Mouse (Mus musculus) gastrocnemius, postnatal 36 days (tissue): ENCODE results near the gene Lamb2. TPM values are rescaled to one million over a fixed set of nuclear protein-coding genes. Genes with fewer than 3 reads are reported as not detected.

ENCODE experiments used
- DNase-seq, 2 experiments: peaks; one replicate each; pipeline ENCODE4 v3.0.0; 2022
- intact Hi-C: fragments of 180-260 bp; cut with DNase I; formaldehyde crosslinking; loops from one replicate; pipeline ENCODE4 v1.15.1; 2025
- total RNA-seq, 2 experiments: library from RNA; stranded (reverse); gene quantifications; 2 replicates each; pipeline ENCODE4 v1.2.3; 2021

Lamb2 gene
- total RNA-seq, 2 experiments from 2014 or later = 118 to 129 TPM

- no peak for DNase-seq
- intact Hi-C loops = no loop called here
Measured at GRCm38 (mm10) chr9:108525400-108525799, 45.9 kb downstream of the Lamb2 start.

- intact Hi-C loops = no loop called here
- no peak for DNase-seq
Measured at GRCm38 (mm10) chr9:108530954-108531353, 51.4 kb downstream of the Lamb2 start.

- intact Hi-C loops = no loop called here
- DNase-seq = no peak
Measured at GRCm38 (mm10) chr9:108531496-108531895, 52.0 kb downstream of the Lamb2 start.

Other genes with a start within 250 kb of the Lamb2 start
- 100 to 1,000 TPM; 170 to 174 TPM for gene Dag1, start 215.8 kb upstream of the Lamb2 start, total RNA-seq
- 10 to 100 TPM in 1 of 2 experiments, 1 to 10 TPM in 1; 9.4 to 11.4 TPM for gene Nicn1, start 189.3 kb upstream of the Lamb2 start, total RNA-seq
- 1 to 10 TPM in 1 of 2 experiments, under 1 TPM in 1; 0.94 to 1.3 TPM for gene Amt, start 182.9 kb upstream of the Lamb2 start, total RNA-seq
- 10 to 100 TPM; 97.0 to 97.5 TPM for gene Rhoa, start 173.6 kb upstream of the Lamb2 start, total RNA-seq
- gene Tcta, start 173.6 kb upstream of the Lamb2 start, total RNA-seq = 10 to 100 TPM; 24.9 to 25.1 TPM
- 10 to 100 TPM; 60.9 to 78.2 TPM for gene Gpx1, start 140.8 kb upstream of the Lamb2 start, total RNA-seq
- 10 to 100 TPM; 61.5 to 70.3 TPM for gene Usp4, start 131.9 kb upstream of the Lamb2 start, total RNA-seq
- under 1 TPM; 0.32 to 0.48 TPM for gene 1700102P08Rik, start 86.9 kb upstream of the Lamb2 start, total RNA-seq
- not detected for gene Ccdc36, start 51.3 kb upstream of the Lamb2 start, total RNA-seq
- gene BC048562, start 43.3 kb upstream of the Lamb2 start, total RNA-seq = not detected
- gene Ccdc71, start 19.2 kb upstream of the Lamb2 start, total RNA-seq = 10 to 100 TPM; 13.3 to 20.0 TPM
- 1 to 10 TPM; 1.7 to 3.1 TPM for gene Klhdc8b, start 18.2 kb upstream of the Lamb2 start, total RNA-seq
- gene Usp19, start 10.9 kb downstream of the Lamb2 start, total RNA-seq = 100 to 1,000 TPM; 105 to 120 TPM
- 10 to 100 TPM; 69.7 to 81.7 TPM for gene Qars, start 28.0 kb downstream of the Lamb2 start, total RNA-seq
- gene Qrich1, start 37.1 kb downstream of the Lamb2 start, total RNA-seq = 10 to 100 TPM; 49.3 to 51.9 TPM
- gene Impdh2, start 80.5 kb downstream of the Lamb2 start, total RNA-seq = 10 to 100 TPM; 47.6 to 58.0 TPM
- gene Ndufaf3, start 87.7 kb downstream of the Lamb2 start, total RNA-seq = 10 to 100 TPM; 29.2 to 29.6 TPM
- gene Dalrd3, start 90.2 kb downstream of the Lamb2 start, total RNA-seq = 10 to 100 TPM; 10.1 to 12.3 TPM
- 1 to 10 TPM; 4.6 to 5.6 TPM for gene Wdr6, start 99.0 kb downstream of the Lamb2 start, total RNA-seq
- gene P4htm, start 117.9 kb downstream of the Lamb2 start, total RNA-seq = 1 to 10 TPM; 3.1 to 3.5 TPM
- 10 to 100 TPM; 63.2 to 64.7 TPM for gene Arih2, start 169.7 kb downstream of the Lamb2 start, total RNA-seq
- 10 to 100 TPM; 59.0 to 75.5 TPM for gene Slc25a20, start 182.4 kb downstream of the Lamb2 start, total RNA-seq
- gene Prkar2a, start 209.6 kb downstream of the Lamb2 start, total RNA-seq = 100 to 1,000 TPM; 129 to 157 TPM